Mouse (Mus musculus) yolk sac, embryonic 10.5 days (tissue): ENCODE measurements around the gene Scap.

Experiments used
- DNase-seq: peaks from one replicate; pipeline ENCODE4 v3.0.0-alpha.2; 2017; ENCODE audit warnings: low spot score

Gene Scap

DNA sequence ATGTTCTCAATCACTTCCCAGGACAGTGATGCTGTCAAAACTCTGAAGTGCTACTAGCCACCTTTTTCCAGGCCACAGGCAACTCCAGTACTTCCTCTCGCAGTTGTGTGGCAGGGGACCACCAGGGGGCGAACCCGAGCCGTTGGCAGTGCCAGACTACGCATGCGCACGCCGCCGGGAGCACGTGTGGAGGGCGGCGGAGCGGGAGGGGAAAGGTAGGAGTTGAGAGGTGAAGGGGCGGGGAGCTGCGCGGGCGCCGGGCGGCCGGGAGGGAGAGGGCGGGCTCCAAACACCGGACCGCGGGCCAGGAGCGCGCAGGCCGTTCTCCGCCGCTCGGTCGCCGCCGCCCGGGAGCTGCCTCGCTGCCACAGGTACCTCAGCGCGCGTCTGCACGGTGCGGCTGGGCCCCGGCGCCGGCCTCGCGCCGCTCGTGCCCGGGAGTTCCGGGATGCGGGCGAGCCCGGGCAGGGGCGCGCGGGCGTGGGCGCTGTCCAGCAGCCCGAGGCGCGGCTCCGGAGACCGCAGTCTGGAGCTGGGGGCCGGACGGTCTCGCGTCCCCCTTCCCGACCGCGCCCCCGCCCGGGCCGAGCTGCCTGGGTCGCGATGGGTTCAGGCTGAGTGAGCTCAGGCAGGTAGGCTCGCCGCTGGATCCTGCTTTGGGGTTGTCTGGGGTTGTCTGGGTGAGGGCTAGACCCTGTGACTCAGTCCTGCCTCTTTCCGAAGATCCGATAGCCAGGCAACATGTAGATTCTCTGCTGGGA lies at the start of gene Scap:
Gene Scap (plus strand): TSS at position 154 of the 761 bp plus-strand sequence.
- peak; percentile 96 for DNase-seq

GRCm38 (mm10) chr9:110284075-110284697 lies 48.9 kb upstream of the Scap start:
- no peak for DNase-seq

- DNase-seq: no peak
These were observed 45.7 kb upstream of the Scap start for GRCm38 (mm10) chr9:110287321-110287924.

DNA sequence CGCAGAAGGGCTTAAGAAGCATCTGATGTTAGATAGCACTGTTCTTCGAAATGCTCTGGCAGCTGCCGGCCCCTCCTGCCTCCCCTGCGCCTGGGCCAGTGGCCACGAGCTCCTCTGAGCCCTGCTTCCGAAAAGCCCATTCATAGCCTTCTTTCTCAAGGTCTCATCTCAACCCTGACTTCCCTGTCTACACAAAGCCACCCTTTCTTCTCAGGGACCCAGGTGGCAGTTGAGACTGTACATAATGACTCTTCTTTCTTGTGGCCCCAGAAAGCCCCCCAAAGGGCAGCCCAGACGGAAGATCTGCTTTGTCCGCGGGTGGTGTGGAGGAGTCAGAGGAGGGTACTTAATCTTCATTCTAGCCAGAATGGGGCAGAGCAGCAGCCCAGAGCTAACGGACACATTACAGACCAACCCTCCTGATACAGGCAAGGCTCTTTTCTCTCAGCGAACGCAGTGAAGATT lies 39.8 kb upstream of the Scap start:
- DNase-seq: no peak

DNA sequence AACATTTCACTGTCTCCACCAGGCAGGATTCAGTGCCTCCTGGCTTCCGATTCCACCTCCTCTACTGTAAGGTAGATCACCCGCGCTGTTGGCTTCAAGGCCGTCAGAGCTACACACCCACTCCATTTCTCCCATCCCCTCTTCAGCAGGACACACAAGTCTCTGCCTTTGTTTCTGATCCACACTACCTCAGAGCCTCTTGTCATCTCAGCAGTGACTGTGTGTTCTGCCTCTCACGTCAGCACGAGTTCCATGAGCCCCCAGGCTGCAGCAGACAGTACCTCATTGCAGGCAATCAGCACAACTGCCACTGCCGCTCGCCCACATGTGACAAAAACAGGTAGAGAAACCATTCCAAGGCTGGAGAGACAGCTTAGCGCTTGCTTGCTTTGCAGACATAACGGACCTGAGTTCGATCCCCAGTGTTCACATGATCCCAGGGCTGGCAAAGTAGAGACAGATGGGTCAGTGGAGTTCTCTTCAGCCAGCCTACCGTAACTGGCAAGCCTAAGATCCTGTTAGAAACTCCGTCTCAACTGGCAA lies 39.1 kb upstream of the Scap start:
- DNase-seq: no peak

DNA sequence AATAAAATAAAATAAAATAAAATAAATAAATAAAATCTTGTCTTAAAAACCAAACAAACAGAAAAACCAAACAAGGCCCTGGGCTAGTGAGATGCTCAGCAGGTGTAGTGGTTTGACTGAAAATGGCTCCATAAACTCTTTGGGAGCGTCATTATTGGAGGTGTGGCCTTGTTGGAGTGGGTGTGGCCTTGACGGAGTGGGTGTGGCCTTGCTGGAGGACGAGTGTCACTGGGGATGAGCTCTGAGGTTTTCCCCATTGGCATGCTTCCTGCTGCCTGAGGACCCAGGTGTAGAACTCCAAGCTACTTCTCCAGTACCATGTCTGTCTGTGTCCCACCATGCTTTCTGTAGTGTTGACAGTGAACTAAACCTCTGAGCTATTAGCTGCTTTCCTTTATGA lies 38.3 kb upstream of the Scap start:
- DNase-seq: no peak

DNA sequence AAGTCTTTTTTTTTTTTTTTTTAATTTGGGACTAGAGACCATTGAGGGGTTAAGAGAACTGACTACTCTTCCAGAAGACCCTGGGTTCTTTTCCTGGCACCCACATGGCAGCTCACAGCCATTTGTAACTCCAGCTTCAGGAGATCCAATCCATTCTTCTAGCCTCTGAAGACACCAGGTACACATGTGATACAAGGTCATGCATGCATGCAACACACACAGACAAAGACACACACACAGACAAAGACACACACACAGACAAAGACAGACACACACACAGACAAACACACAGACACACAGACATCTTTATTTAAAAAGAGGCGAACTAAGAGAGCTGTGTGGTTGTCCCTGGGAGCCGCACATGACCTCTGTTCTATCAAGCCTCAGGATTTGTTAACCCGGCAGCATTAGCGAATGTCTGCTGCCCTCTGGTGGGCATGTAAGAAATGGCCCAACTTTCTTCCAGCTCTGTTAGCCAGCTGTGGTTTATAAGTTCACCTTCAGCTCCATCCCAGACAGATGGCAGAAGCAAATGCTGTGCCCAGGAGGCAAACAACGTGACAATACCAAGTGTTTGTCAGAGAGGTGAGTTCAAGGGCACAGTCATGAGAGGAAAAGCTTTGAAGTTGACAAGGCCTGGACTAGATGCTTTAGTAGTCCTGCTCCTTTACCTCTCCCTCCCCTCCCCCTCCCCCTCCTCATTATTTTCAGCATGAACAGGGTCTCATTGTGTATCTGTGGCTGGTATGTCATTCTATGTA lies 36.0 kb upstream of the Scap start:
- DNase-seq: peak; percentile 71

- no peak for DNase-seq
These were observed 28.6 kb upstream of the Scap start for GRCm38 (mm10) chr9:110304516-110304915.

DNA sequence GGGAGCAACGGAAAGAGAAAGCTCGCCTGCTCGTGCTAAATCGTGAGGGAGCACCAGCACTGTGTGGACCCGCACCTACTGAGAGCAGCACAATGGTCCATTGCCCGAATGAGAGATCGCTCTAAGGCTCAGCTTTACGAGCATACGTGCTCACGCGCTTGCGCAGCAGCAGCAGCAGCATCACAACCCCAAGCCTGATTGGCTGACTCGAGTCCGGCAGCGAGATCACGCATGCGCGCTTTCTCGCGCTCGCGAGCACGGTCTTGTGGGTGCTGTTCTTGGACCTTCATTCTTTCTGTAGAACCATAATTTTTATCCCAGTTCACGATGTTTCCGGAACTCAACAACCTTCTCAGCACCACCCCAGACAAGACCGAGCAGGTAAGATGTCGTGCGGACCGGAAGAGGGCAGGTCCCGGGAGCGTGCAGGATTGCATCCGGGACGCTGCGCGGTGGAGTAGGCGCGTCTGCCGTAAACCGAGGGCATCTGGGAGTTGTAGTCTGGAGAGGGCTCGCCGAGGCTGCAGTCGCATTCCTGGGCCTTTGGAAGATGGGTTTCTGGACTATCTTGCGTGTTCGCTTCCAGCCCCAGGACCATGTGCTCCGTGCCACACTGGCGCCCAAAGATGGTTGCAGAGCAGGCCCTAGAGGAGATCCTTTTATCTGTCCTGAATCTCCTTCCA lies 28.0 kb upstream of the Scap start, which contains the start of gene Elp6:
Gene Elp6 (plus strand): TSS at position 205 of the 683 bp plus-strand sequence.
- peak; percentile 96 for DNase-seq

GRCm38 (mm10) chr9:110306371-110306770 lies 26.7 kb upstream of the Scap start:
- DNase-seq: no peak

GRCm38 (mm10) chr9:110314706-110315105 lies 18.4 kb upstream of the Scap start:
- DNase-seq: no peak

GRCm38 (mm10) chr9:110315410-110315809 lies 17.7 kb upstream of the Scap start:
- no peak for DNase-seq

GRCm38 (mm10) chr9:110315904-110316303 lies 17.2 kb upstream of the Scap start:
- no peak for DNase-seq

DNA sequence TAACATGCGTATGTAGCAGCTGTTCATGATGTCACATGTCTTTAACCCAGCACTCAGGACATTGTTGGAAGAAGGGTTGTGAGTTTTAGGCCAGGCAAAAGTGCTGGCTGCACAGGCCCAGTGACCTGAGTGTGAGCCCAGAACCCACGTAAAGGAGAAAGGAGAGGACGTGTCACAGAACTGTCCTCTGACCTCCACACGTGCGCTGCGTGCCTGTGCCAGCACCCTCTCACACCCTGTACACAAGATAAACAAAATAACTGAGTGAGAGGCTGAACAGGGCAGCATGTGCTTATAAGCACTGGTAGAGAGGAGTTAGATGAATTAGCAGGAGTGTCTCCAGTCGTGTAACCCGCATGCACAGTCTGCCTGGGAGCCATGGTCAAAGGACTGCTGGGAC lies 16.6 kb upstream of the Scap start:
- DNase-seq: no peak

- DNase-seq: no peak
These were observed 12.3 kb upstream of the Scap start for GRCm38 (mm10) chr9:110320769-110321168.

DNA sequence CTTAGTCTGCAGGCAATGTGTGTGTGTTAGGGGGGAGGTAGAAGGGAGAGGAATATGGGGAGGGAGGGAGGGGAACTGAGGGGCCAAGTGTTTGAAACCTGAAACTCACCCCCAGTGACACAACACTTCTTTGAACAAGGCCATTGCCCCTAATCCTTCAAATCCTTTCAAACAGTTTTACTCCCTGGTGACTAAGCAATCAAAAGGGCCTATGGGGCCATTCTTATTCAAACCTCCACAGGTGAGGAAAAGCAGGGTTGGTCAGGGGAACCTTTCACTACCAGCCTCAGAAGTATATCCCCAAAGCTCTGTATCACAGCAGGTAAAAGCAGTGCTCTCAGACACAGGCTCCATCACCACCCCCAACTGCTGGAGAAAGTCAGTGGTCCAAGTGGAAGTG lies 10.1 kb upstream of the Scap start:
- no peak for DNase-seq

GRCm38 (mm10) chr9:110324181-110324580 lies 8.9 kb upstream of the Scap start:
- no peak for DNase-seq

GRCm38 (mm10) chr9:110328178-110328577 lies 4.9 kb upstream of the Scap start:
- no peak for DNase-seq

GRCm38 (mm10) chr9:110328946-110329630 lies 4.0 kb upstream of the Scap start:
- no peak for DNase-seq

DNA sequence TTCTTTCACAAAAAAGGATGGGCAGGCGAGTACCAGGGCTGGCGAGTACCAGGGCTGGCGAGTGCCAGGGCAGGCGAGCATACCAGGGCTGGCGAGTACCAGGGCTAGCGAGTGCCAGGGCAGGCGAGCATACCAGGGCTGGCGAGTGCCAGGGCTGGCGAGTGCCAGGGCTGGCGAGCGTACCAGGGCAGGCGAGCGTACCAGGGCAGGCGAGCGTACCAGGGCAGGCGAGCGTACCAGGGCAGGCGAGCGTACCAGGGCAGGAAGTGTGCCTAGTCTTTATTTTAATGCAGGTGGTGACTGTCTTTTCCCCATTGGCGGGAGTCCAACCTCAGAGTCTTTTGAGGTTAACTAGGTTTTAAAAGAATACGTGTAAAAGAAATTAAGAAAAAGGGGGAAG lies 3.4 kb upstream of the Scap start:
- no peak for DNase-seq

DNA sequence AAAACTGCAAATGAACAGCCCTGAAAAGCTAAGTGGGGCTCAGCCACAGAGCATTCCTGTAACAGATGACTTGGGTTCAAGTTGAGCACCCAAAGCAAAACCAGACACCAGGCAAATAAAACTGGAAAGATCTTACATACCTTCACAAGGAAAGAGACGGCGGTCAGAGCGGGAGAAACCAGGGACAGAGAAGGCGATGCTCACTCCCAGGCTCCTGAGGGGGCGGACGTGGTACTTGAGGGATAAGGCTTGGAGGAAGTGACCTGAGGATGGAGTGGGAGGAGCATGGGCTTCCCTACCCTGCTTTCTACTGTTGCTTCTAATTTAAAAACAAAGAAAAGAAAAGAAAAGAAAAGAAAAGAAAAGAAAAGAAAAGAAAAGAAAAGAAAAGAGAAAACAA lies 2.7 kb upstream of the Scap start:
- no peak for DNase-seq
